Mouse (Mus musculus) neural tube, embryonic 15.5 days (tissue): ENCODE results near the gene Slfn1. TPM values are rescaled to one million over a fixed set of nuclear protein-coding genes. Genes with fewer than 3 reads are reported as not detected.
"Not testable (repeated sequence)": the region's sequence is repeated elsewhere in the genome, so short reads cannot be mapped to it uniquely, and the experiment has no call there.

Experiments
- ATAC-seq: fragments of 200-750 bp; cut with Nextera tagmentation; 2 replicates; pipeline ENCODE4 v1.8.0; 2017; ENCODE audit warnings: mild to moderate bottlenecking, moderate TSS enrichment, moderate library complexity; ENCODE audit not compliant: low FRiP score
- H3K27ac ChIP-seq: fragments of 300-500 bp; sonication (generic); replicated peaks from 2 replicates; pipeline ENCODE4 v1.5.1; 2015; ENCODE audit warnings: mild to moderate bottlenecking, inconsistent platforms
- H3K27me3 ChIP-seq: fragments of 300-500 bp; sonication (generic); replicated peaks from 2 replicates; pipeline ENCODE4 v1.6.1; 2015; ENCODE audit warnings: inconsistent platforms
- H3K36me3 ChIP-seq: fragments of 300-500 bp; sonication (generic); 2 replicates; pipeline ENCODE4 v1.6.1; 2015; ENCODE audit warnings: inconsistent platforms
- H3K4me1 ChIP-seq: fragments of 300-500 bp; sonication (generic); 2 replicates; pipeline ENCODE4 v1.6.1; 2015; ENCODE audit warnings: inconsistent platforms
- H3K4me2 ChIP-seq: fragments of 300-500 bp; sonication (generic); 2 replicates; pipeline ENCODE4 v1.6.1; 2015; ENCODE audit warnings: inconsistent platforms, mild to moderate bottlenecking, moderate library complexity
- H3K4me3 ChIP-seq: fragments of 300-500 bp; sonication (generic); replicated peaks from 2 replicates; pipeline ENCODE4 v1.5.1; 2015; ENCODE audit warnings: mild to moderate bottlenecking, inconsistent platforms
- H3K9ac ChIP-seq: fragments of 300-500 bp; sonication (generic); replicated peaks from 2 replicates; pipeline ENCODE4 v1.6.1; 2015; ENCODE audit warnings: mild to moderate bottlenecking, inconsistent platforms
- H3K9me3 ChIP-seq: fragments of 300-500 bp; sonication (generic); replicated peaks from 2 replicates; pipeline ENCODE4 v1.6.1; 2016; ENCODE audit warnings: inconsistent platforms
- WGBS: fragments of 180-500 bp; shearing (Covaris S2); methylation state at CpG from one replicate; pipeline ENCODE4 v1.1.7; 2015; ENCODE audit warnings: mixed read lengths; 5-methylcytosine and 5-hydroxymethylcytosine counted together
- polyA plus RNA-seq: library from polyadenylated mRNA; unstranded; fragments of >200 nt; fragmentation: Nextera tagmentation; extraction: Ambion mirVana; gene quantifications from 2 replicates; pipeline ENCODE4 v1.2.1, GENCODE M21; 2015

The Slfn1 gene
- polyA plus RNA-seq, 1 experiment from 2014 or later = not detected

DNA sequence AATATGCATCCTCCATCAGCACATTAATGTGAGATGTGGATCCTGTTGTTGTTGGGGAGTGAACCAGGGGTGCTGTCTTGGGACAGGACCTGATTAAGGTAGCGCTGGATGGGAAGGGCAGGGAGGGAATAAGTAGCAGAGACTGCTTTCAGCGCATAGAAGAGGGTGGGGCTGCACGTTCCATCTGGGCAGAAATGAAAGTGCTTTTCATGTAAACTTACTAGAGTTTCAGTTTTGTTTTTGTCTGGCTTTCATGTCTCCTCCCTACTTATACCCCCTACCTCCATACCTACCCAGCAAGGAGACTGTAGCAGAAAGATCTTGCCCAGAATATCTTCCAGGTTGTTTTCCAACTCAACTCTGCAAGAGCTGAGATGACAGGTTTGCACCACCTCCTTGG is 1.4 kb downstream of the Slfn1 start:
- 55% methylated on average over 3 of the region's 3 CpGs for WGBS
- Histone ChIP-seq H3K36me3 (no peaks in the 10 kb centered on the region), H3K4me3 (no peak overlapping the region)

DNA sequence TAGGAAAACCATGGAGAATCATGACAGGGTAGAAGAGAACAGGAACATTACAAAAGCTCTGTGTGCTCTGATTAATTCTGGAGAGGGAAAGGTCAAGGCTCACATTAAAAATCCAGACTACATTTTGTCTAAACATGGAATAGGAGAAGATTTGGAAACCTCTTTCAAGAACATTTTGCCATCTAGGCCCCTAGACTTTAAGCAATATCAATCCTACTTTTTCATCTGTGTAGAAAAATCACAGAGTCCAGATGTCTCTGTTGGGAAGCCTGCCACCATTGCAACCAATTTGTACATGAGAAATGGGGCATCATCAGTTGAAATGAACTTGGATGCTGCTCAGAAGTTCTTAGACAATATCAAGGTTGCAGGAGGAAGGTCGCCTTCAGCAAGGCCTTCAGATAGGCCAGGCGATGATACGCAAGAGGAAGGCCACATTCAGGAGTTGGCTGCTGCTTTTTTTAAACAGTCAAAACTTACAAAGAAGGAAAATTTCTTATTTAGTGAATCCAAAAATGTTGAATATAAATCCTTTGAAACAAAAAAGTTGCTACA is 4.6 kb downstream of the Slfn1 start:
- H3K4me2 ChIP-seq = no peak overlapping the region
- 98% methylated on average over 3 of the region's 3 CpGs for WGBS
- H3K27me3 ChIP-seq = no peaks in the 10 kb centered on the region
- H3K4me1 ChIP-seq = no peaks in the 10 kb centered on the region
- no peaks in the 10 kb centered on the region for H3K9me3 ChIP-seq
- H3K27ac ChIP-seq = no peak overlapping the region
- H3K36me3 ChIP-seq = no peaks in the 10 kb centered on the region
- ATAC-seq = no peak
- no peak overlapping the region for H3K4me3 ChIP-seq
- H3K9ac ChIP-seq = no peak overlapping the region

More for the DNA sequence above, 1.4 kb downstream of the Slfn1 start:
- no peak for ATAC-seq
- Histone ChIP-seq H3K27ac (no peak overlapping the region), H3K4me1 (no peaks in the 10 kb centered on the region), H3K27me3 (no peaks in the 10 kb centered on the region), H3K9me3 (no peaks in the 10 kb centered on the region), H3K4me2 (no peak overlapping the region), H3K9ac (no peak overlapping the region)

DNA sequence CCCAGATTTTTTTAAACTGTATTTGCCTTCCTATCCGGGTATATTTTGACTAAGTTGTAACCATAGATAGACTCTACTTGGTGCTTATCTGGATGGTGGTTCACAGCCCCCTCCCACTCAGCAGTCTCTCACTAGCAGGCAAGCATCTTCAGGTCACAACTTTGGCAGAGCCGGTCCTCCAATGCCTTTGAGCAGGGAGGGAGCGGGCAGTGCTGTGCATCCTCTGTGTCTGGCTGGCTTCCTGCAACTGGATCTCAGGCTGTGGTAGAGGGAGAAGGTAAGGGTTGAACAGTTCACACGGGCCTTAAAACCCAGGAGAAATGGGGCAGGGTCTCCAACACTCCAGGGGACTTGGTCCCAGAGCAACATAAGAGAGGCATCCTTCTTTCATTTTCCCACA is 6.5 kb downstream of the Slfn1 start:
- no peak overlapping the region for H3K4me2 ChIP-seq
- WGBS = 76% methylated on average over 4 of the region's 4 CpGs
- no peaks in the 10 kb centered on the region for H3K9me3 ChIP-seq
- no peak overlapping the region for H3K9ac ChIP-seq
- no peak overlapping the region for H3K4me3 ChIP-seq
- H3K27me3 ChIP-seq = no peaks in the 10 kb centered on the region
- no peaks in the 10 kb centered on the region for H3K4me1 ChIP-seq
- H3K27ac ChIP-seq = no peak overlapping the region
- no peaks in the 10 kb centered on the region for H3K36me3 ChIP-seq
- no peak for ATAC-seq

DNA sequence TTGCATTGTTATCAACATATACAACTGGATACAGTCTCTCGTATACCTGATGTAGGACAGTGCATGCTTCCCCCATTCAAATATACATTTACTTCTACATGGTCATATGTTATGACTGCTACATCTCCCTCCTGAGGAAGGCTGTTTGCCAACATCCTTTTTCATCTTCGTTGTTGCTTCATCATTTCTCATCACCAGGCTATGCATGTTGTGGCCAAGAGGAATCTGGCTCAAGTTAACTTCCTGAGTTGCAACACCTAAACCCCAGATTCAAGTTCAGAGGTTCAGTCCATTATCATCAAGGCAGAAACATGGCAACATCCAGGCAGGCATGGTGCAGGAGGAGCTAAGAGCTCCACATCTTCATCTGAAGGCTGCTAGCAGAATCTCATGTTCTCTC is 8.3 kb downstream of the Slfn1 start:
- no peaks in the 10 kb centered on the region for H3K9me3 ChIP-seq
- no peak overlapping the region for H3K4me3 ChIP-seq
- no peaks in the 10 kb centered on the region for H3K4me1 ChIP-seq
- 84% methylated on average over 2 of the region's 2 CpGs for WGBS
- H3K27ac ChIP-seq = no peak overlapping the region
- H3K9ac ChIP-seq = no peak overlapping the region
- no peak overlapping the region for H3K4me2 ChIP-seq
- H3K27me3 ChIP-seq = no peaks in the 10 kb centered on the region
- no peak for ATAC-seq
- no peaks in the 10 kb centered on the region for H3K36me3 ChIP-seq

DNA sequence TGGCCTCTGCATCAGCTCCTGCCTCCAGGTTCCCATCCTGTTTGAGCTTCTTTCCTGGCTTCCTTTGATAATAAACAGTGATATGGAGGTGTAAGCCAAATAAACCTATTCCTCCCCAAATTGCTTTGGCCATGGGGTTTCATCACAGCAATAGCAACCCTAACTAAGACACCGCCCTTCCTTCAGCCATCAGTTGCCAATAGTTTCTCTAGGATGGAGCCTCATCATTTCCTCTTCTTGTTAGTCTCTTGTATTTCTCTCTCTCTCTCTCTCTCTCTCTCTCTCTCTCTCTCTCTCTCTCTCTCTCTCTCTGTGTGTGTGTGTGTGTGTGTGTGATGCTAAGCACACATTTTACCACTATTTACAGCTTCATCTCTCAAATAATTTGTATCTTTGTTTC is 9.0 kb downstream of the Slfn1 start:
- not testable (repeated sequence) for ATAC-seq, H3K4me2 ChIP-seq, H3K4me3 ChIP-seq, H3K9ac ChIP-seq, H3K36me3 ChIP-seq, H3K9me3 ChIP-seq, H3K27me3 ChIP-seq, H3K27ac ChIP-seq, H3K4me1 ChIP-seq
- WGBS = 100% methylated on average over 1 of the region's 1 CpGs

DNA sequence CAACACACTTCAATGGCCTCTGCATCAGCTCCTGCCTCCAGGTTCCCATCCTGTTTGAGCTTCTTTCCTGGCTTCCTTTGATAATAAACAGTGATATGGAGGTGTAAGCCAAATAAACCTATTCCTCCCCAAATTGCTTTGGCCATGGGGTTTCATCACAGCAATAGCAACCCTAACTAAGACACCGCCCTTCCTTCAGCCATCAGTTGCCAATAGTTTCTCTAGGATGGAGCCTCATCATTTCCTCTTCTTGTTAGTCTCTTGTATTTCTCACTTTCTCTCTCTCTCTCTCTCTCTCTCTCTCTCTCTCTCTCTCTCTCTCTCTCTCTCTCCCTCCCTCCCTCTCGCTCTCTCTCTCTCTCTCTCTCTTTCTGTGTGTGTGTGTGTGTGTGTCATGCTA is 20.6 kb downstream of the Slfn1 start:
- H3K4me2 ChIP-seq, H3K4me3 ChIP-seq, H3K27ac ChIP-seq, H3K27me3 ChIP-seq, H3K36me3 ChIP-seq, H3K9ac ChIP-seq, ATAC-seq, H3K9me3 ChIP-seq, H3K4me1 ChIP-seq: not testable (repeated sequence)
- WGBS = no CpG with 5 or more reads among the region's 2 CpGs

DNA sequence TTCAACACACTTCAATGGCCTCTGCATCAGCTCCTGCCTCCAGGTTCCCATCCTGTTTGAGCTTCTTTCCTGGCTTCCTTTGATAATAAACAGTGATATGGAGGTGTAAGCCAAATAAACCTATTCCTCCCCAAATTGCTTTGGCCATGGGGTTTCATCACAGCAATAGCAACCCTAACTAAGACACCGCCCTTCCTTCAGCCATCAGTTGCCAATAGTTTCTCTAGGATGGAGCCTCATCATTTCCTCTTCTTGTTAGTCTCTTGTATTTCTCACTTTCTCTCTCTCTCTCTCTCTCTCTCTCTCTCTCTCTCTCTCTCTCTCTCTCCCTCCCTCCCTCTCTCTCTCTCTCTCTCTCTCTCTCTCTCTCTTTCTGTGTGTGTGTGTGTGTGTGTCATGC is 32.3 kb downstream of the Slfn1 start:
- H3K4me3 ChIP-seq, H3K9ac ChIP-seq, H3K36me3 ChIP-seq, H3K9me3 ChIP-seq, H3K27ac ChIP-seq, ATAC-seq, H3K27me3 ChIP-seq, H3K4me1 ChIP-seq, H3K4me2 ChIP-seq: not testable (repeated sequence)
- WGBS = no CpG with 5 or more reads among the region's 1 CpGs

Other genes with a start within 250 kb of the Slfn1 start
- gene Rffl, start 245.6 kb upstream of the Slfn1 start, polyA plus RNA-seq = 3.8 and 6.9 TPM in 2 replicates
- 10.9 and 11.3 TPM in 2 replicates for gene Rad51d, start 226.2 kb upstream of the Slfn1 start, polyA plus RNA-seq
- gene Fndc8, start 224.7 kb upstream of the Slfn1 start, polyA plus RNA-seq = 0.67 and 0.93 TPM in 2 replicates
- 35.9 and 37.5 TPM in 2 replicates for gene Nle1, start 208.4 kb upstream of the Slfn1 start, polyA plus RNA-seq
- 2.1 and 2.6 TPM in 2 replicates for gene Unc45b, start 206.3 kb upstream of the Slfn1 start, polyA plus RNA-seq
- gene Slfn5, start 165.5 kb upstream of the Slfn1 start, polyA plus RNA-seq = 1.9 and 2.1 TPM in 2 replicates
- gene Slfn9, start 125.0 kb upstream of the Slfn1 start, polyA plus RNA-seq = 1.7 and 5.6 TPM in 2 replicates
- gene Slfn8, start 96.0 kb upstream of the Slfn1 start, polyA plus RNA-seq = 0.22 and 1.4 TPM in 2 replicates
- gene Slfn2, start 51.7 kb upstream of the Slfn1 start, polyA plus RNA-seq = 2.0 and 7.0 TPM in 2 replicates
- gene Slfn4, start 58.3 kb downstream of the Slfn1 start, polyA plus RNA-seq = not detected in 2 replicates
- 0.17 and 1.1 TPM in 2 replicates for gene Slfn3, start 74.5 kb downstream of the Slfn1 start, polyA plus RNA-seq
- 0.09 TPM in 1 of 2 replicates, not detected in the other for gene Slfn14, start 169.9 kb downstream of the Slfn1 start, polyA plus RNA-seq
- 100 and 101 TPM in 2 replicates for gene Ap2b1, start 182.2 kb downstream of the Slfn1 start, polyA plus RNA-seq
- 14.6 and 16.8 TPM in 2 replicates for gene Pex12, start 185.7 kb downstream of the Slfn1 start, polyA plus RNA-seq